Mouse (Mus musculus) gastrocnemius, adult 8-10 months (tissue): ENCODE measurements around the gene Ncs1. TPM values are rescaled to one million over a fixed set of nuclear protein-coding genes. Genes with fewer than 3 reads are reported as not detected.
A peak's percentile ranks its signal among the peaks of the same experiment; 100 is the strongest.

Source experiments
- DNase-seq, 2 experiments: peaks; one replicate each; pipeline ENCODE4 v3.0.0; 2022; ENCODE audit warnings: low spot score in 2 of 2
- total RNA-seq, 4 experiments: library from RNA; stranded (reverse); gene quantifications; 2 replicates each; pipeline ENCODE4 v1.2.4; 2022

The Ncs1 gene
- total RNA-seq, 4 experiments from 2014 or later: 5.6 to 7.9 (median 6.2) TPM

DNA sequence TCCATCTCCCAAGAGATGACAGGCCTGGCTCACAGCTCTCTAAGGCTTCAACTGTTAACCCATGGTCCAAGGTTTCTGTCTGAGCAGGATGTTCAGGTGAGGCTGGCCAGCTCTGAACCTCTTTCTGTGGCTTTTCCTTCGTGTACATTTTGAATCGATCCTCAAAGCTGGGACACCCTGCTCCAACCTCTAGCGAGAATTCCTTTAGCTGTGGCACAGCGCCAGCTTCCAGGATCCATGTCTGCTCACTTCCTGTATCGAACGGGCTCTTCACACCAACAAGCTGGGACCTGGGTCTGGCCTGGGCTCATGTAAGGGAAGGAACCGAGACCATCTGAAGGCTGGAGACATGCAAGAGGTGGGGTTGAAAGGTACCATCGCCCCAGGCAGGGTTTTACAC is 1.4 kb upstream of the Ncs1 start:
- no peak for DNase-seq

DNA sequence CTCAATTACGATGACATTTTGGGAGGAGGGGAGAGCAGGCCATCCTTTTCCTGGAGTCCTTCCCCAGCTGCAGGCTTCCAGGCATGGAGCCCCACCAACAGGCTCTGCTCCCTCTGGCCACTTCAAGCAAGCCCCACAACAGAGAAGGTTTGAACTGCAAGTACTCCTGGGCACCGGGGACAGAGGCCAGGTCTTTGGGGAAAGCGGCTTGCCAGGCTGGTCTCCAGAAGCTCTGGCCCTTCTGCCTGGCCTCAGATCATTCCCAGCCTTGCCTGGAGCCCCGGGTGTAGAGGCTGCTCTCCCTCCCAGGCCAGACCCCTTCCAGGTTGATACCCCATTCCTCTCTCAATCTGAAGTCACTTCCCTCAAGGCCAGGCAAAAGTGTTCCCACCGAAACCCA is 572 bp upstream of the Ncs1 start:
- DNase-seq: peak in 1 of 2 experiments; percentile 17

DNA sequence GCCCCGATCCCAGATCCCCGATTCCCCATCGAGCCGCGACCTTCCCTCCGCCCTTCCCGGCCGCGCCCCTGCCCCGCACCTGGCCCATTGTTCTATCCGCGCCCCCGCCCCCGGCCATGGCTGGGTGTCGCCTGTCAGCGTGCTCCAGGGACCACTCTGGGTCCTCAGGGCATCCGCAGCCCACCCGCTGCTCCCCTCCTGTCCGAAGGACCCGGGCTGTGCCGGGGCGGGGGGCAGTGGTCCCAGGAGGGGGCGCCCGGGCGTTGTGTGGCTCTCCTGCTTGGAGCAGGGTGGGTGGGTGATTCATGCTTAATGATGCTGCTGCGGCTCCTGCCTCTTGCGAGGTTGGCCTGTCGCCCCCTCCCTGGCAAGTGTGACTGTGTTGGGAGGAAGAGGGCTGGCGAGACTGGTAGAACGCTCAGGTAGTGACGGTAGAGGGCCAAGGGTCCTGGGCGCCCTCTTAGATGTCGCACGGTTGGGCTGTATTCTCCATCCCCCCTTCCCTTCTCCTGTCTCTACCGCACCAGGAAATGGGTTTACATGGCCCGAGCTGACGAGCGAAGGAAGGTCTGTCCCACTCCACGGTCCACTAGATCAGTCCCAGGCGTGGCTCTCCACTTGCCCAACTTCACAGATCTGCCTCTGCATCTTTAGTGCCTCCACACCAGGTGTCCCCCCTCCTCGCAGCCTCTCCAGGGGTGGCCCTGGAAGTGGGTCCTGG is 788 bp downstream of the Ncs1 start:
- DNase-seq: no peak

DNA sequence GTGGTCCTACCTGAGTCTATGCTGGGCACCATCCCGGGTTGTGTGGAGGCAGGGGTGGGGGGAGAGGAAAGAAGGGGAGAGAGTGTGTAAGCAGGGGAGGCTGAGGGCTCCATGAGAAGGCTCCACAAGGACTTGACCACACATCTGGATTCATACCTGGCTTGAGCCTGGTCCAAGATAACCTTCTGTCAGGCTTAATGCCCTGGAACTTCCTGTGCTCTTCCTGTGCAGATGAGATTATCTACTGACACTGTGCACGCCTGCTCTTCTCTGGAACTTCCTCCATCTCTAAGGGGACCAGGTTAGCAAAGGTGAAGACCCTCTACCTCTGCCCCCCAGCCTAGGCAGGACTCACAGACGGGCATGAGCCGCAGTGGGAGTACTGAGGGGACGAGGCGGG is 3.2 kb downstream of the Ncs1 start:
- no peak for DNase-seq

DNA sequence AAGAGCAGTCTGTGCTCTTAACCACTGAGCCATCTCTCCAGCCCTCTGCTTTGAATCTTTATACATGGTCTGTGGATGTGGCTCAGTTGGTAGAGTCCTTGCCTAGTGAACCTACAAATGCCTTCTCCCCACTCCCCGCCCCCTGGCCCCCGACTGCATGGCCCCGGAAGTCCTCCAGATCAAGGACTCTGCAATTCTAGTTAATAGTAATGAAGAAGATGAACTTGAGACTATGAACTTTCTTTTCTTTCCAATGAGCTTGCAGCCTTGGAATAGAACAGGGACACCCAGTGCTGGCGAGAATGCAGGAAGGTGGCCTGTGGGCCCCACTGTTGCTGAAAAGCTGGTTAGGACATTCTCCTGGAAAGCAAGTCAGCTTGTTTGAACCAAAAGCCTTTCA is 6.5 kb downstream of the Ncs1 start:
- no peak for DNase-seq

DNA sequence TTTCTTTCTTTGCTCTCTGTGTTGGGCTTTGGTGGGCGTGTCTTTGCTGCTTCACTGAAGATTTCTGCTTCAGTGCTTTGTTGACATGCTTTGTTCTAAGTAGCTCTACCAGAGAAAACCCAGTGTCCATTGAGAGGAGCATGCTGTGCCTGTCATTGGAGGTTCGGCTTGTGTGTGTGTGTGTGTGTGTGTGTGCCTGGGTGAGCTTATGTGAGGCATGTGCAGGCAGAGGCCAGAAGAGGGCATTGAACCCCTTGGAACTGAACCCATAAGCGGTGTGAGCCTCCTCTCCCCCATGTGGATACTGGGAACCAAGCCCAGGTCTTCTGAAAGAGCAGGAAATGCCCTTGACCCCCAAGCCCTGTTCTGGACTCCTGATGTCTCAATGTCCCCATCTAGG is 7.8 kb downstream of the Ncs1 start:
- no peak for DNase-seq

DNA sequence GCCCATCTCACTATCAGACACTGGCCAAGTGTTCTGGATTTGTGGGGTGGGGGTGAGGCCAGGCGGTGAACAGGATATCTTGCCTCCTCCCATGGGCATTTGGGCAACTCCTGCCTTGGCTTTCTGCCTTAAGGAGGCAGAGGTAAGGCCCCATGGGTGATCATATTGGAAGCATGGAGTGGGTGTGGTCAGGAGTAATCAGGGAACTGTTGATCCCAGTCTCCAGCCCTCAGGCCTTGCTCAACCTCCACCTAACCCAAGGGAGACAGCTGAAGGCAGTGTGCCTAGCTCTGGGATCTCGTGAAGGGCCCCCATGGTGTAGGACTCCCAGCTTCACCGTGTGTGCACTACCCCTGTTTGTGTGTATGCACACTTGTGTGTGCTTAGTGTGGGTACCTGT is 9.2 kb downstream of the Ncs1 start:
- no peak for DNase-seq

DNA sequence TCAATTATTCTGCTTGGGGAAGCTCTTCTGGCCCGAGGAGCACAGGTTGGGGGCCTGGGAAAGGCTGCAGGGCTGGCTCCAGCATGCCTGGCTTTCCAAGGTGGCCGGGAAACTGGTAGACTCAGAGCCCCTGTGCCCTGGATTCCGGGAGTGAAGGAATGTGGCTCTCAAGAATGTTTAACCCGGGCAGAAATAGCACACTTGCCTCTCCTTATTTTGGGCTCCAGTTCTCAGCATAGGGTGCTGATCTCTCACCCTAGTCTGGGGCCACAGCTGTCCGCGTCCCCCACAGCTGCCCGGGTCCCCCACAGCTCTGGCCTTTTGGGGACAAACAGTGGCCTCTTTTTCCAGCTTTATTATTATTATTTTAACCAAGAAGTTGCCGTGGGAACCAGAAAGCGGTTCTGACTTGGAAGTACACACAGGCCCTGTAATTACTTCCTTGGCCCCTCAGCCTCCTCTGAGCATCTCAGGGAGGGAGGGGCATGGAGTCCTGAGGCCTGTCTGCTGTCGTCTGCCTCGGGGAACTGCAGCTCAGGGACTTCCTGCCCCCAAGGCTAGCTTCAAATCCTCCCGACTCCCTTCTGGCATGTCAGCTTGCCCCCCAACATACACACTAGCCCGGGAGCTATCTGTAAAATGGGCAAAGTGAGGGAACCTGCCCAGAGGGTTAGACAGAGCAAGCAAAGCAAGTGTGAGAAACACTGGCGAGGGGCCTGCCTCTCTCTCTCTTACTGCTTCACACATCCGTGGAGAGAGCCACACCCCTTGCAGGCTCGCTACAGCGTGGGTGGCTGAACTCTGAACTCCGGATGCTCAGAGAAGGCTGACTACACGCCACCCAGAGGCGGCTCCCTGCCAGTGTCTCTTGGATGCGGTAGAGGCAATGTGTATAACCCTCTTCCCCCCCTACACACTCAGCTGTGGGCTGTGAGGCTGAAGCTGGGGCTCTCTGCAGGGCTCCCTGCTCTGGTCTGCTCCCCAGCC is 10.6 kb downstream of the Ncs1 start:
- DNase-seq: peak in 1 of 2 experiments; percentile 59

DNA sequence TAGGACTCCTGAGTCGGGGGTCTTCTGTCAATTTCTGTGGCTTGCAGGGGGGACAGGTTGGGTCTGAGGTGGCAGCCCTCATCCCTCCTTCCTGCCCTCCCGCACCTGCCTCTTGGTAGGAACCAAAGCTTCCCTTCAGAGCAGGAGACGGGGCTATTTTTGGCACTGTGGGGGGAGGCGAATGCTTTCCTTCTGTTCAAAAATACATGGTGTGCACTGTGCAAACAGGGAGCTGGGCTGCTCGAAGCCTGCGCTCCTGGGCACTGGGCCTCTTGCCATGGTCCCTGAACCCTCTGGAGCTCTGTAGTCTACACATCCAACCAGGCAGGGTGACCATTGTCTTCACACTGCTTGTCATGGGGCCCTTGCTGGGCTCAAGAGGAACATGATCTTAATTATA is 11.5 kb downstream of the Ncs1 start:
- DNase-seq: peak in 1 of 2 experiments; percentile 27

DNA sequence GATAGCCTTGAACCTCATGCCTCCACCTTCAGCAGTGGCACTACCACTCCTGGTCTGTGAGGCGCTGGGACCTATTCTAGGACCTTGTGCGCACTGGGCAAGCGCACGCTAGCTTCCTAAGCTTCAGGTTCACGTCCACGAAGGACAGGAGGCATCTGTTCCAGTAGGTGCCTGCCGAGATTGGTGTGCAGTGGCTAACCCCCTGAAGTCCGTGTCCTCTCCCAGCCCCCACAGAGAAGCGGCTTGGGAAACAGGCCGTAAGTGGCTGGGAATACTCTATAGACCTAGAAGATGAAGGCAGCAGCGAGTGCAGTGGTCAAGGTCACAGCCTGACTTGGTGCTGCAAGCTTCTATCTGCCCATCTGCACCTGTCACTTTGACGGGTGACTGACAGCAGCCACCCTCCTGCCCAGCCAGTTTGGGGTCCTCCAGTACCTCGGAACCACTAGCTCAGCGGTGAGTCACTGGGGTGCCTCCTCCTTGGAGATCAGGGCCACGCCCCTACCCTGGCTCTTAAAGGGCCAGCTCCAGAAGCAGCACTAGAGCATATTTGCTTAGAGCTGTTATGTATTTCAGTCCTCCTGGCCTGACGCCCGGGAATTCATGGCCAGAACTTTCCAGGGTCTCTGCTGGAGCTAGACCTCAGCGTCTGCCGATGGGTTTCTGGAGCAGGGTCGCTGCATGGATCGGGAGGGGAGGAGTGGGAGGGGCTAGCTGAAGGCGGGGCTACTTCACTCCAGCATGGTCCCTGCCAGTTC is 13.2 kb downstream of the Ncs1 start:
- peak; percentile 80 for DNase-seq

DNA sequence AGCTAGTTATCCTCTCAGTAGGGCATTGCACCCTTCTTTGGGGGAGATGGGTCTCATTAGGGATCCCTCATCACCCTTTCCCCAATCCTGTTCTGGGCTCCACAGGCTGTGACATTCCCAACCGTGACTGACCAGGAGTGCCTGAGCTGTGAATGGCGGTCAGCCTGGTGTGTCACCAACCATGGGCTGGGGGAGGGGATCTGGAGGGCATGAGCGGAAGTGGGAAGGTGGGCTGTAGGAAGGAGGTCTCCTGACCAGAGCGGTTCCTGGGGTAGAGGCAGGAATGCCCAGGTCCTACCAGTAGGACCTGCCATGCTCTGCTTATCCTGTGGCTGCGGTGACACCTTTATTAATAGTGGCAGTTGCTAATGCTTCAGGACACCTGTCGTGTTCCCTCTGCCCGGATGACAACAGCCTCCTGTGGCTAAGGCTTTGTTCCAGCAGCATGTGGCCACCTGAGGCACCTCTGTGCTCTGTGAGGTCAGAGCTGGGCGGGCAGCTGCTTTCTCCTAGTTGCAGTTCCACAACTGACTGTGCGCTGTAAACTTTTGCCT is 13.8 kb downstream of the Ncs1 start:
- DNase-seq: no peak

DNA sequence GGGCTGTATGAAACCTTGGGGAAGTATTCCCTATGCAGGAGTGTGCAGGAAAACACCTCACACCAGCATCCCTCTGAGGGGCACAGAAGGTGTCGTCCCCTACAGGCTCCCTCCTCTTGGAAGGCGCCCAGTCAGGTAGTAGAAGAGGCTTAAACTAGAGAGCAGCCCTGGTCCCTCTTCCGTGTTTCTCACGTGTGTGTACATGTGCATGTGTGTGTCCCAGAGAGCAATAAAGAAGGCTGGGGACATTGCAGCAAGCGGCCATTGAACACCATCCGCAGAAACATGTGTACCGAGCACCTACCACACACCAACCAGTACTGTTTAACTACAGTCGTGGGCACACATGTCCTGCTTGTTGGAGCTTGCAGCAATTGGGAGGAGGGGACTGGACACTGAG is 14.9 kb downstream of the Ncs1 start:
- no peak for DNase-seq

DNA sequence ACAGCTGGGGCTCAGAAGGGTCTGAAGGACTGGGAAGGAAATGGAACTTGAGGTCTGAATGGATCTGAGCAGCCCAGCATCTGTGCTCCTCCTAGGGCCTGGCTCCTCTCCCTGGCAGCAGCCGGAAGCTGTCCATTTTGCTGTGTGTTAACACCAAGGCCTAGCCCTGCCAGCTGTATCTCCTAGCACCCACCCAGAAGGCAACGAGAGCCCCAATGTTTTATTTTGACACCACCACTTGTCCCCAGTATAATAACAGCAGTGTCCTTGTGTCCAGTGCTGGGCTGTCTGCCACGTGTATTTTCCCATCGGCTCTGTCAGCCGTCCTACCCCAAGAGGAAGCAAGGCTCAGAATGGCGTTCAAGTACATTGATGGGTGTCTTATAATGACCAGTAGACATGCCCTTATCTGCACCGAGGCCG is 17.4 kb downstream of the Ncs1 start:
- no peak for DNase-seq

DNA sequence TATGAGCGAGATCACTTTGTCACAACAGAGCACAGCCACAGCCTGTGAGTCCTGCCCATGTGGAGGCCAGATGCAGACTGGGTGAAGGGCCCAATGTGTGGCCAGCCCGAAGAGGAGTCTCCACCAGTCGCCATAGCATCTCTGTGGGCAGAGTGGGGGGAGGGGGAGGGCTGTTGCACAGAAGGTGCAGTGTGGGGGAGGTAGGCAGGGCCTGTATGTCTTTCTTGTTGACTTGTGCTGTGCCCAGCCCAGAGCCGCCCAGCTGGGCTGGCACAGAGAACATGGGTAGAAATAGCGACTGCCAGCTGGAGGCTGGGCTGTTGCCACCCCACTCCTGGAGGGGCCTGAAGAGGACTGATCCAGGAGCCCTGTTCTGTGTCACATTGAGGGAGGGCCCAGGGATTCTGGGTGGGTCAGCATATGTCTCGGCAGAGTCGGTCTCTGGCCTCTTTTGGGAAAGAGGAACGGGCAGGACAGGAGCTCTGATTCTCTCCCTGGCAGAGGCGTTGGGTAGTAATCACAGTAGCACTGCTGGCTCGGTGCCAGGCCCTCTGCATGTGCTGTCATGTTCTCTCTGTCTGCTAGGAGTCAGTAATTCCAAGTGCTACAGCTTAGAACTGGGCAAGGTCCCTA is 18.2 kb downstream of the Ncs1 start:
- DNase-seq: peak; percentile 73 to 81

DNA sequence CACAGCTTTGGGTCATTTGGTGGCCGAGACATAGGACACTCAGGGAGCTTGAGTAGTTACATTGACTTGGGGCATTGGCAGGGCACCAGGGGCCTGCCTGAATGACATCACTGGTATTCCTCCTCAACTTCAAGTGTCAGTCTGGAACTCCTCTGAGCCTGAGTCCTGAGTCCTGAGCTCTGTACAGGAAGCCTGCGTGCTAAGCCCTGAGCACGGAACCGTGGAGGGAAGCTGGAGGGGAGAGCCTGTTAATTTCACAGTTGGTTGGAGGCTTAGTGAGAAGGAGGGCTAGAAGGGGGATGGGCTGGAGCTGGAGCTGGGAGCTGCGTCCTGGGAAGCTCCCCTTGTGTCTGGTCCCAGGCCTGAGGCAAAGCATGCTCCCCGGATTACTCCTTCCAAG is 21.8 kb downstream of the Ncs1 start:
- DNase-seq: no peak

DNA sequence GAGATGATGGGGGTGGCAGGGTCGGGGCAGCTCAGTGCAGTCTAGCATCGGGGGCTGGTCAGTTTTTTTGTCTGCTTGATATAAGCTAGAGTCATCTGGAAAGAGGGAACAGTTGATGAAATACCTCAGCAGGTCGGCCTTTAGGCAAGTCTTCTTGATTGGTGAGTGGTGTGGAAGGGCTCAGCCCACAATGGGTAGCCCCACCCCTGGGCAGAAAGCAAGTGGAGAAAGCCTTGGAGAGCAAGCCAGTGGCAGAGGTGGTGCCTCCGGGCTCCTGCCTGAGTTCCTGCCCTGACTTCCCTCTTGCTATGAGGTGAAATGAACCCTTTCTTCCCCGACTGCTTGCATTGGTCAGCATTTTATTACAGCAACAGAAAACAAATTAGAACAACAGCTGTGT is 23.0 kb downstream of the Ncs1 start:
- DNase-seq: no peak

DNA sequence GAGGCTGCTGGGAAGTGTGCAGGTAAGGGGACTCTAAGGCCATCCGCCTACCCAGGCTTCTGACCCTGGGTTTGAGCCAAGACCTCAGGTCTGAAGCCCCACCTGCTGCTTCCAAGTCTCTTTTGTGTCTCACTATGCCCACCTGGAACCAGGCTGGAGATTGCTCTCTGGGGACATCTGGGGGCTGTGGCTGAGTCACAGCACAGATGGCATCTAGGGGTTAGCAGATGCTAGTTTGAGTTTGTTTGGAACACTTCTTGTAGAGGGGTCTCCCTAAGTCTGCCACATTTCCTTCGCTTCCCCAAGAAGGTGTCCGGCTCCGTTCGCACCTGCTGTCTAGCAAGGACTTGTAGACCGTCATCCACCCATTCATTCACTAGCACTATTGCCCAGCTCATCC is 23.6 kb downstream of the Ncs1 start:
- no peak for DNase-seq

DNA sequence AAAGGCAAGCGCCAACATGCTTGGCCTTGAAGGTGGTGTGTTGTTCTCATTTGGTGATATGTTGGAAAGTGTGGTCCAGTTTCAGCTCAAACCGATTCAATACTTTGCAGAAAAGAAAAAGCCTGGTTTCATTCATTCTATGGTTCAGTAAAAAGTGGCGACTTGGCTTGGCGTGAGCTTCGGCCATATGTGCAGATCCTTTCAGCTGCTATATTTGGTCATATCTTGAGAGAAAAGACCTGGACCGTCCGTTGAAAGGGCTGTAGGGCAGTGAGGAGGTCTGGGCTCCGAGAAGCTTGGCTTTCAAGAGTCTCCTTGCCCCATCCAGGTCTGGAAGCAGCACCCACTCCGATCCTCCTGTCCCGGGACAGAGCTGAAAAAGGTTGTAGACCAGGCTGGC is 24.2 kb downstream of the Ncs1 start:
- DNase-seq: no peak

DNA sequence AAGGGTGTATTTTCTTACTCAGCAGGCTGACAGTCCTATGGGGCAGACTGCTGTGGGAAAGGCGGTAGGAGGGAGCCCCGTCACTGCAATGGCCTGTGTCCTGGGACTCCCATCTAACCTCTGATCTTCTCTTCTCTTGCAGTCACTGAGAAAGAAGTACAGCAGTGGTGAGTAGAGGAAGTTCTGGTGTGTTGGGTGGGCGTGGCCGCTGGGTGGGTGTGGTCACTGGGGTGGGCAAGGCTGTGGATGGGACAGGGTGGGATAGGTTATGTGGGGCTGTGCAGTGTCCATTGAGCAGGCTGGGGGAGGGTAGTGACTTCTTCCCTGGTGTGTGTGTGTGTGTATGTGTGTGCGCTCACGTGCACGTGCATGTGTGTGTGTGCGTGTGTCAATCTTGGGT is 24.8 kb downstream of the Ncs1 start:
- DNase-seq: no peak

DNA sequence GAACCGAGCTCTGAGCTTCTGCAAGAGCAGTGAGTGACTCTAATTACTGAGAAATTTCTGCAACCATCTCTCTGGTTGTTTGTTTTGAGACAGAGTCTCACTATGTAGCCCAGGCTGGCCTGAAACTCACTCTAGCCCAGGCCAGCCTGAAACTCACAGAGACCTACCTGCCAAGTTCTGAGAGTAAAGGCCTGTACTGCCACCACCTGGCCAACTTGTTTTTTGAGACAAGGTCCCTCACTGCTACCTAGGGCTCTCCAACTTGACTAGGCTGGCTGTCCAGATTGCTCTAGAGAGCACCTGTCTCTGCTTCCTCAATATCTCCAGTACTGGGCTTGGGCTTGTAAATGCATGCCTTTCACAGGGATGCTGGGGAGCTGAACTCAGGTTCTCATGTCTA is 25.4 kb downstream of the Ncs1 start:
- DNase-seq: no peak

DNA sequence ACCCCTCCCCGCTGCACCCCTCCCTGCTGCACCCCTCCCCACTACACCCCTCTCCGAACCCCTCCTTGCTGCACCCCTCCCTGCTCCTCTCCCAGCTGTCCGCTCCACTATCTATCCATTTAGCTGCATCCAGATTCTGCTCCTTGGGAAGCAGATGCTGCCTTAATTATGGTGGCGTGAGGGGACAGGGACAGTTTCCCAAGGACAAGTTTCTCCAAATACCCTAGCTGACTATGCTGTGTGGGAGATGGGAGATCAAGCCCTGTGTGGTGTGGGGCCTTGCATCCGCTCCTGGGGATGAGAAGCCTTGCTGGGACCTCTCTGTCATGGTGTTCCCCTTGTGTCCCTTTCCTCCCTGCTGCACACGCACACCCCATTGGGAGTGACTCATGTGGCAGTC is 29.4 kb downstream of the Ncs1 start:
- no peak for DNase-seq
